Mouse (Mus musculus): Measurements from ENCODE around the gene Klhl40. TPM values are rescaled to one million over a fixed set of nuclear protein-coding genes. Genes with fewer than 3 reads are reported as not detected.

Gene Klhl40
- polyA plus RNA-seq, 1 experiment from 2014 or later: 0.32 TPM

GRCm38 (mm10) chr9:121794972-121795539, 17.6 kb downstream of the Klhl40 start:
- Histone ChIP-seq H3K9me3 (ENCODE audit: control insufficient read depth, low read length) (no peaks in the 10 kb centered on the region), H3K4me3 (ENCODE audit: low read length) (no peak overlapping the region), H3K36me3 (ENCODE audit: control insufficient read depth, insufficient read depth, low read length) (no peaks in the 10 kb centered on the region), H3K27ac (ENCODE audit: low read length) (no peak overlapping the region), H3K4me1 (ENCODE audit: control insufficient read depth, insufficient read depth, low read length) (peaks cover 13% of the 10 kb centered on the region), H3K4me2 (ENCODE audit: low read depth, low read length) (no peak overlapping the region), H3K27me3 (replicated peaks; ENCODE audit: control insufficient read depth, insufficient read depth, low read length) (no peaks in the 10 kb centered on the region), H3K9ac (ENCODE audit: low read depth, low read length) (no peak overlapping the region)
- ATAC-seq: no peak
- WGBS: 46% methylated on average over 1 of the region's 1 CpGs

- peak; percentile 83 for ATAC-seq
- WGBS: 14% methylated on average over 12 of the region's 12 CpGs
- Histone ChIP-seq H3K27ac (ENCODE audit: low read length) (no peak overlapping the region), H3K9me3 (ENCODE audit: control insufficient read depth, low read length) (no peaks in the 10 kb centered on the region), H3K36me3 (ENCODE audit: control insufficient read depth, insufficient read depth, low read length) (no peaks in the 10 kb centered on the region), H3K4me1 (ENCODE audit: control insufficient read depth, insufficient read depth, low read length) (peaks cover 8% of the 10 kb centered on the region; the same call in 1 of the 2 replicates), H3K4me2 (ENCODE audit: low read depth, low read length) (peak overlapping the region; percentile 28), H3K4me3 (ENCODE audit: low read length) (peak overlapping the region; percentile 24; the same call in 1 of the 2 replicates), H3K27me3 (replicated peaks; ENCODE audit: control insufficient read depth, insufficient read depth, low read length) (no peaks in the 10 kb centered on the region), H3K9ac (ENCODE audit: low read depth, low read length) (0 out of 2 replicates have a peak overlapping the region, but pooled peaks have one; percentile 15)
These were observed 20.3 kb downstream of the Klhl40 start for GRCm38 (mm10) chr9:121797722-121798121.

DNA sequence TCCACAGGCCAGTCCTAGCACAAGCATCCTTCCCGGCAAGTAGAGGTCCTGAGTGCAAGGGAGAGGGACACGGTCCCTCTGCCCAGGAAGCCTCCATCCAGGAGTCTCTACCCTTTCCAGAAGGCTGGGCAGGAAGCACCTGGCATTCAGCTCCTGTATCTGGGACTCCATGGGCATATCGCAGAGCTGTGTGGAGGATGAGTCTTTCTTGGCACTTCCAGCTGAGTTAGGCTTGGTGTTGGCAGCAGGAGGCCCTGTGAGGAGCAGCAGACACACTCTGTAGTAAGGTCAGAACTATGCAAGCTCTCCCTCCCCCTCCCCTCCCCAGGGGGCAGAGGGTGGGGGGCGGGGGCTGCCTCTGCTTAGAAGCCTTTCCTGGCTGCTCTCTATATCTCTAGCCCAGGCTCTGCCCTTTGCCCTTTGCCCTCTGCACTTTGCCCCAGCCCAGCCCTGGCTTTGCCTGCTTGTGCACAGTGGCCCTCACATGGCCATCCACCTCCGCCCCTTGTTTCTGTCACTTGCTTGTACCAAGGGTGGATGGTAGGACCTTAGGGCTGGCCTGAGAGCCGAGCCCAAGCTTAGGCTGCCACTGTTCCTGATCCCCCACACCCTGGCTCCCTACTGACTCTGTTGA, 21.6 kb downstream of the Klhl40 start:
- ATAC-seq: no peak; the same call in 1 of the 2 replicates
- 47% methylated on average over 6 of the region's 6 CpGs for WGBS
- H3K27me3 ChIP-seq (replicated peaks; ENCODE audit: control insufficient read depth, insufficient read depth, low read length): no peaks in the 10 kb centered on the region
- no peaks in the 10 kb centered on the region for H3K9me3 ChIP-seq (ENCODE audit: control insufficient read depth, low read length)
- H3K4me3 ChIP-seq (ENCODE audit: low read length): no peak overlapping the region
- H3K36me3 ChIP-seq (ENCODE audit: control insufficient read depth, insufficient read depth, low read length): no peaks in the 10 kb centered on the region
- H3K4me2 ChIP-seq (ENCODE audit: low read depth, low read length): no peak overlapping the region
- 0 out of 2 replicates have a peak overlapping the region, but pooled peaks have one; percentile 7 for H3K9ac ChIP-seq (ENCODE audit: low read depth, low read length)
- peaks cover 8% of the 10 kb centered on the region; the same call in 1 of the 2 replicates for H3K4me1 ChIP-seq (ENCODE audit: control insufficient read depth, insufficient read depth, low read length)
- H3K27ac ChIP-seq (ENCODE audit: low read length): no peak overlapping the region

DNA sequence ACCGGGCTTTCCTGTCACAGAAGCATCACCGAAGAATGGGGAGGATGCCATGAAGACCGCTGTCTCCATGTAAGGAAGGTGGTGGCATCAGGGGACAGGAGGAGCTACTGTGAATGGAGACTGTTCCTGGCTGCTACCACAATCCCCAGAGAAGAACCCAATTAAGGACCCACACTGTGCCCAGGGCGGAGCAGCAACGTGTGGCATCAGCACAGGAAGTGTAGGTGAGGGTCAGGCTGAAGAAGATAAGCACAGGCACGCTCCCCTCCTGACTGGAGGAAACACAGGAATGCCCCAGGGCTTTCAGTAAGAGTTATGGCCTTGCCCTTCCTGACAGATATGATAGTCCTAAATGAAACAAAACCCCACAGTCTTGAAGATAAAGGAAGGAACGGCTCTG, 25.3 kb downstream of the Klhl40 start:
- WGBS: 54% methylated on average over 7 of the region's 7 CpGs
- H3K9ac ChIP-seq (ENCODE audit: low read depth, low read length): no peak overlapping the region
- H3K4me1 ChIP-seq (ENCODE audit: control insufficient read depth, insufficient read depth, low read length): peaks cover 8% of the 10 kb centered on the region; the same call in 1 of the 2 replicates
- H3K36me3 ChIP-seq (ENCODE audit: control insufficient read depth, insufficient read depth, low read length): no peaks in the 10 kb centered on the region
- H3K9me3 ChIP-seq (ENCODE audit: control insufficient read depth, low read length): no peaks in the 10 kb centered on the region
- ATAC-seq: no peak
- no peaks in the 10 kb centered on the region for H3K27me3 ChIP-seq (replicated peaks; ENCODE audit: control insufficient read depth, insufficient read depth, low read length)
- H3K4me3 ChIP-seq (ENCODE audit: low read length): no peak overlapping the region
- H3K27ac ChIP-seq (ENCODE audit: low read length): no peak overlapping the region
- H3K4me2 ChIP-seq (ENCODE audit: low read depth, low read length): no peak overlapping the region

- no peaks in the 10 kb centered on the region for H3K9me3 ChIP-seq (ENCODE audit: control insufficient read depth, low read length)
- H3K4me2 ChIP-seq (ENCODE audit: low read depth, low read length): no peak overlapping the region
- no peaks in the 10 kb centered on the region for H3K27me3 ChIP-seq (replicated peaks; ENCODE audit: control insufficient read depth, insufficient read depth, low read length)
- no peaks in the 10 kb centered on the region for H3K36me3 ChIP-seq (ENCODE audit: control insufficient read depth, insufficient read depth, low read length)
- ATAC-seq: no peak
- 61% methylated on average over 1 of the region's 1 CpGs for WGBS
- H3K4me1 ChIP-seq (ENCODE audit: control insufficient read depth, insufficient read depth, low read length): peaks cover 7% of the 10 kb centered on the region; the same call in 1 of the 2 replicates
- H3K4me3 ChIP-seq (ENCODE audit: low read length): no peak overlapping the region
- H3K9ac ChIP-seq (ENCODE audit: low read depth, low read length): no peak overlapping the region
- H3K27ac ChIP-seq (ENCODE audit: low read length): no peak overlapping the region
These were observed 30.1 kb downstream of the Klhl40 start for GRCm38 (mm10) chr9:121807546-121807945.

GRCm38 (mm10) chr9:121807947-121808346, 30.5 kb downstream of the Klhl40 start:
- Histone ChIP-seq H3K4me1 (ENCODE audit: control insufficient read depth, insufficient read depth, low read length) (peaks cover 7% of the 10 kb centered on the region; the same call in 1 of the 2 replicates), H3K9ac (ENCODE audit: low read depth, low read length) (no peak overlapping the region), H3K4me2 (ENCODE audit: low read depth, low read length) (no peak overlapping the region), H3K9me3 (ENCODE audit: control insufficient read depth, low read length) (no peaks in the 10 kb centered on the region), H3K27ac (ENCODE audit: low read length) (no peak overlapping the region; the same call in 1 of the 2 replicates), H3K36me3 (ENCODE audit: control insufficient read depth, insufficient read depth, low read length) (no peaks in the 10 kb centered on the region), H3K4me3 (ENCODE audit: low read length) (no peak overlapping the region), H3K27me3 (replicated peaks; ENCODE audit: control insufficient read depth, insufficient read depth, low read length) (no peaks in the 10 kb centered on the region)
- no peak for ATAC-seq
- WGBS: 64% methylated on average over 7 of the region's 7 CpGs

- no peaks in the 10 kb centered on the region for H3K36me3 ChIP-seq (ENCODE audit: control insufficient read depth, insufficient read depth, low read length)
- ATAC-seq: no peak
- H3K9me3 ChIP-seq (ENCODE audit: control insufficient read depth, low read length): no peaks in the 10 kb centered on the region
- WGBS: 76% methylated on average over 3 of the region's 3 CpGs
- no peak overlapping the region for H3K27ac ChIP-seq (ENCODE audit: low read length)
- H3K9ac ChIP-seq (ENCODE audit: low read depth, low read length): no peak overlapping the region
- H3K4me3 ChIP-seq (ENCODE audit: low read length): no peak overlapping the region
- H3K27me3 ChIP-seq (replicated peaks; ENCODE audit: control insufficient read depth, insufficient read depth, low read length): no peaks in the 10 kb centered on the region
- H3K4me1 ChIP-seq (ENCODE audit: control insufficient read depth, insufficient read depth, low read length): peaks cover 7% of the 10 kb centered on the region; the same call in 1 of the 2 replicates
- H3K4me2 ChIP-seq (ENCODE audit: low read depth, low read length): no peak overlapping the region
These were observed 31.1 kb downstream of the Klhl40 start for GRCm38 (mm10) chr9:121808511-121808910.

GRCm38 (mm10) chr9:121810081-121810821, 32.8 kb downstream of the Klhl40 start:
- Histone ChIP-seq H3K9me3 (ENCODE audit: control insufficient read depth, low read length) (no peaks in the 10 kb centered on the region), H3K4me3 (ENCODE audit: low read length) (no peak overlapping the region), H3K27ac (ENCODE audit: low read length) (peak overlapping the region; percentile 13; the same call in 1 of the 2 replicates), H3K4me1 (ENCODE audit: control insufficient read depth, insufficient read depth, low read length) (peaks cover 7% of the 10 kb centered on the region; the same call in 1 of the 2 replicates), H3K4me2 (ENCODE audit: low read depth, low read length) (no peak overlapping the region), H3K36me3 (ENCODE audit: control insufficient read depth, insufficient read depth, low read length) (no peaks in the 10 kb centered on the region), H3K27me3 (replicated peaks; ENCODE audit: control insufficient read depth, insufficient read depth, low read length) (no peaks in the 10 kb centered on the region), H3K9ac (ENCODE audit: low read depth, low read length) (peak overlapping the region; percentile 12)
- ATAC-seq: peak; percentile 38
- WGBS: 43% methylated on average over 15 of the region's 15 CpGs

GRCm38 (mm10) chr9:121815183-121815582, 37.8 kb downstream of the Klhl40 start:
- H3K4me3 ChIP-seq (ENCODE audit: low read length): no peak overlapping the region
- H3K4me2 ChIP-seq (ENCODE audit: low read depth, low read length): no peak overlapping the region
- no peaks in the 10 kb centered on the region for H3K9me3 ChIP-seq (ENCODE audit: control insufficient read depth, low read length)
- H3K27me3 ChIP-seq (replicated peaks; ENCODE audit: control insufficient read depth, insufficient read depth, low read length): no peaks in the 10 kb centered on the region
- H3K4me1 ChIP-seq (ENCODE audit: control insufficient read depth, insufficient read depth, low read length): peaks cover 3% of the 10 kb centered on the region; the same call in 1 of the 2 replicates
- WGBS: 53% methylated on average over 6 of the region's 6 CpGs
- H3K27ac ChIP-seq (ENCODE audit: low read length): no peak overlapping the region
- no peaks in the 10 kb centered on the region for H3K36me3 ChIP-seq (ENCODE audit: control insufficient read depth, insufficient read depth, low read length)
- no peak overlapping the region for H3K9ac ChIP-seq (ENCODE audit: low read depth, low read length)
- no peak for ATAC-seq

Data from intestine, embryonic 16.5 days (tissue).